Mouse (Mus musculus) cerebellum, adult 2 months (tissue): ENCODE data around the gene Dock4.

Experiments used
- CTCF ChIP-seq: fragments of 200-500 bp; IDR thresholded peaks from 2 replicates; pipeline ENCODE4 v1.5.1; 2011; ENCODE audit warnings: low read depth, mild to moderate bottlenecking, control low read depth, low read length, moderate library complexity, borderline replicate concordance; ENCODE audit not compliant: insufficient read depth
- POLR2A ChIP-seq: fragments of 200-500 bp; IDR thresholded peaks from 2 replicates; pipeline ENCODE4 v1.6.1; 2011; ENCODE audit warnings: low read length, control low read depth, borderline replicate concordance; ENCODE audit not compliant: insufficient read depth

- TF ChIP-seq CTCF (no peak), POLR2A (no peak)
These were observed 397.8 kb downstream of the Dock4 start for GRCm38 (mm10) chr12:40843474-40844080.
